Mouse (Mus musculus) layer of hippocampus, adult 8-10 months (tissue): ENCODE measurements around the gene Sema3e. TPM values are rescaled to one million over a fixed set of nuclear protein-coding genes. Genes with fewer than 3 reads are reported as not detected.

Experiments
- DNase-seq, 2 experiments: peaks; one replicate each; pipeline ENCODE4 v3.0.0; 2022; ENCODE audit warnings: low spot score in 2 of 2
- total RNA-seq, 4 experiments: library from RNA; stranded (reverse); gene quantifications; 2 replicates each; pipeline ENCODE4 v1.2.4; 2022

Sema3e gene
- 10 to 100 TPM; 30.0 to 37.6 (median 34.8) TPM for total RNA-seq

DNA sequence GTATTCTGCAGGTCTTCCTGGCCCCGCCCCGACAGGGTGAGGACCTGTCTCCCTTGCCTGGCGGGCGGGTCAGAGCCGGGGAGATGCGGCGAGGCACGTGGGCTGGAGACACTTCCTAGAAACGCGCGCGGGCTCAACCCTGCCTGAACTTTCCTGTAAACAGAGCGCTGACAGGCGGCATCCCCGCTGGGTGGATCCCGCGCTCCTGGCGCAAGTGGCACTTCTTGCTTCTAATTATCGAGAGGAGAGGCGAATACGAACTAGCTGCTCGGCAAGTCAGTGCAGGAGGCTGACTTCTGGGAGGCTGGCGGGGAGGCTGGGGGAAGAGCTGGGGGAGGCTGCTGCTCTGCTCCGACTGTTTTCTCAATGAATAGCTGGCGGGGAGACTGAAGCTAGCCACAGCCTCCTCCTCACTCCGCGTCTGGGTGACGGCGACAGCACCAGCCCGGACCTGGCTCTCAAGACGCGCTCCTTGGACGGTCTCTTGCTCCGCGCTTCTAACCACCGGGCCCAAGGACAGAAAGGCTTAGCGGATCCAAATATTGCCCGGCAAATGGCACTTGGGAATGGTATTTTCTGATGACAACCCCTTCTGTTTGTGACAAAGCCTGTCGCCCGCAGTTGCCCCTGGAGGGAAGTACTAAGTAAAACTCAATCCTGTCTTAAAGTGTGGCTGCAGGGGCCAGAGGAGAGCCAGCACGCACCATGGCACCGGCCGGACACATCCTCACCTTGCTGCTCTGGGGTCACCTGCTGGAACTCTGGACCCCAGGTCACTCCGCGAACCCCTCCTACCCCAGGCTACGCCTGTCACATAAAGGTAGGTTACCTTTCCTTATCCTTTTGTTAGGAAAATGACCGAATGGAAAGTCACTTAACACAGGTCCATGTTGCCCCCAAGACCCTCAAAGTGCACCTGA is at the start of gene Sema3e:
TSS of gene Sema3e (plus strand) at position 72 of the 920 bp plus-strand sequence.
- DNase-seq = peak; percentile 11 to 44

DNA sequence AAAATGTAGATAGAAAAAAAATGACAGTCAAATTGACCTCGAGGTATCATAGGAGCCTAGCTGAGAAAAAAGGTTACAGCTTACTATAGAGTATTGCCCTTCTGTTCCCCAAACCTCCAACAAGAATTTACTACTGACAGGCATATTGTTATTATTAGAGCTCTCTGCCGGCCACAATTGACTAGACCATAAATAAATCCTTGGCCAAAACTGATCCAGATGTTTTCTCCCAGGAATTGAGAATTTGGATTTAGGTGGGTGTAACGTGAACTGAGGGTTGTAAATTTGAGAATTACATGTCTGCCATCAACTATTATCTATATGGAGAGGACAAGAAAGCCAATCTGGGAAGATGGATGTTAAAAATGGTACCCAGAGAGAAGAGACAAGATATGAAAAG is 47.5 kb upstream of the Sema3e start:
- no peak for DNase-seq

DNA sequence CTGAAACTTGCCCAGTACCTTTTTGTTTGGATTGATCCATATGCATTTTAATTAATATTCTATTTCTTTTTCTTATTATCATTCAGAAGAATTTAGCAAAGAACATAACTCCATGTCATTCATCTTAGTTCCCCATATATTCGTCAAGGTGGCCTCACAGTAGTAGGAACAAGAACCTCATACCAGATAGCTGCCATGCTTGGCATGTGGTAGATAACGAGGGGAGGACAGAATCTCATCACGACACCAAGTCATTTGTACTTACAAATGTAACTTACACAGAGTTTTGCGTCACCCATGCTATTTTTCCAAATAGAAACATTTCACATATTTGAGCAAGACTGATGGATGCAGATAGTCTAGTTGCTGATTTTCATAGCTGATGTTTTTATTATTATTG is 45.9 kb upstream of the Sema3e start:
- DNase-seq = no peak

- DNase-seq = no peak
Measured at GRCm38 (mm10) chr5:13982417-13983054, 42.5 kb upstream of the Sema3e start.

GRCm38 (mm10) chr5:13983608-13984007 is 41.5 kb upstream of the Sema3e start:
- no peak for DNase-seq

DNA sequence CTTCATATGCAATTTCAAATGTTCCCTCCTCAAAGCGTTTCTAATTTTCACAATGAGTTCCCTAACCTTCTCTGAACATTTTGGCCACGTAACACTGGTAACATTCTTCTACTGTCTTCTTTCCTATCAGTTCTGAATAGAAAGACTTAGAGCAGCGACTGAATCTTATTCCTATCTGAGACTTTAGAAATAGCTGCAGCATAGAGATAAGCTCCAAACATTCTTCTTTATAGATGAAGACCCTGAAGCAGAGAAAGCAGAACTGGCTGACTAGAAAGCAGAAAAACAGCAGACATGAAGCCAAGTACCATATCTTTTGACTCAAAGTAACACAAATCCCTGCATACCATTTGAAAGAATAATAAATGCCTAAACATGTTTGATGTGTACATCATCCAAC is 39.4 kb upstream of the Sema3e start:
- DNase-seq = no peak

GRCm38 (mm10) chr5:13987123-13987522 is 38.0 kb upstream of the Sema3e start:
- no peak for DNase-seq

- no peak for DNase-seq
Measured at GRCm38 (mm10) chr5:13988023-13988422, 37.1 kb upstream of the Sema3e start.

- no peak for DNase-seq
Measured at GRCm38 (mm10) chr5:13992734-13993396, 32.2 kb upstream of the Sema3e start.

DNA sequence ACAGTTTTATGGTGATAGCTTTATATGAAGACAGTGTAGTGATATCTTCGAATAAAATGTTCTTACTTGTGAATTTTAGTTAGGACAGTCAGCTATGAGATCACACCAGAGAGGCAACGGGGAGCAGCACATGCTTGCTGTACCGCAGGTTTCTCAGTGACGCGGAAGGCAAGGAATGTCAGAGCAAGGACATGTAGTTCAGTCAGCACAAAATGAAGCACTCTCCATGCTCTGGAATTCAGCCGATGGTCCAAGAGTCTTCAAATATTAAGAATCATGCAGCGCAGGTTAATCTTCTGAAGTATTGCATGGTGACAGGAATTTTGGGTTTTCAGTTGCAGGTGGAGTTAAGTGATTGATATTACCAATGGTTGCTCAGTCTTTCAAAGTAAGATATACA is 3.3 kb downstream of the Sema3e start:
- no peak for DNase-seq

DNA sequence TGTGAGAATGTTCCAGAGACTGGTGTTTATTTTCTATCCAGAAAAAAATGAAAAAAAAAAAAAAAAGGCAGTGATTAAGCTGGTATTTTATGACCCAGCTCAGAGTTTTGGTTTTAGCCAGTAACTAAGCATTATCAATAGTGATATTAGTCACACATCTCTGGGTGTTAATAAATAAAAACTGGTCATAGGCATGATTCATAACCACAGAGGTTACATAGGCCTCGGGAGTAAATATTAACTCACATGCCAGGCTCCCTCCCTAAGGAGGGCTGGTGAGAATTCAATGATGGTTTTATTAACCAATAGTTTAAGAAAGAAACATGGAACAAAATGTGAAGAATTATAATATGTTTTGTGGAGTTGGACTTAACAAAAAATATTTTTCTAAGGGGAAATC is 5.7 kb downstream of the Sema3e start:
- no peak for DNase-seq

GRCm38 (mm10) chr5:14032056-14032455 is 7.0 kb downstream of the Sema3e start:
- no peak for DNase-seq

DNA sequence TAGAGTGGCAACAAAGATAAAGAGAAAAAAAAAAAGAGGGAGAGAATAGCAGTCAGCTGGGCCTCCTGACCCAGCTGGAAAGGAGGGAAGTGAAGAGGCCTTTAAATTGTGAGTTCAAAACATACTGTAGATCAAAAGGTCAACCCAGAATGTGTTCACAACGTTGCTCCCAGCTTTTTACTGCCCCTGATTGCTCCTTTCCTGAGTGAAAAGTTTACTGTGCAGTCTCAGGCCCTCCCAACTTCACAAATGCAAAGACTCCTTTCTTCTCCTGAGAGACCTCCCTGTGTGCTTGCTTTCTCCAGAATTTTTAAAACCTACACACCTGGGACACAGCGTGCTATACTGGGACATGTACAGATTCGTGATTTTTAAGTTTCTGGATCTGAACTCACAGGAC is 8.2 kb downstream of the Sema3e start:
- DNase-seq = no peak

GRCm38 (mm10) chr5:14038813-14039496 is 13.9 kb downstream of the Sema3e start:
- DNase-seq = no peak

DNA sequence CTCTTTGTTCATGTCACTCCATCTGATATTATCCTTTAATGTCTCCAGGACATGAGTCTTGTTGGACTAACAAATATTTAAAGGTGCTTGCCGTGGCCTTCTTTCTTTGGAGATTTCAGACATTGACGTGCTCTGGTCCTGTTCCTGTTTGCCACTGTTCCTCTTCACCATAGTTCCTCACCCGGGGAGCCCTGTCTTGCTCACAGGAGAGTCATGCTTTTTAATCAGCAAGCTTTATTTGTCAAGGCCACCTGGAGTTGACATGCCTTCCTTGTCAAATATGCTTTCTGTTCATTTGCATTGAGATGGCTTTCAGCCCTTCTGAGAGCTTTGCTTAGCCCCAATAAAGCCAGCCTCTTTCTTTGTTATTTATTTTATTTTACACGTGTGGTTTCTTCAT is 15.1 kb downstream of the Sema3e start:
- DNase-seq = no peak

DNA sequence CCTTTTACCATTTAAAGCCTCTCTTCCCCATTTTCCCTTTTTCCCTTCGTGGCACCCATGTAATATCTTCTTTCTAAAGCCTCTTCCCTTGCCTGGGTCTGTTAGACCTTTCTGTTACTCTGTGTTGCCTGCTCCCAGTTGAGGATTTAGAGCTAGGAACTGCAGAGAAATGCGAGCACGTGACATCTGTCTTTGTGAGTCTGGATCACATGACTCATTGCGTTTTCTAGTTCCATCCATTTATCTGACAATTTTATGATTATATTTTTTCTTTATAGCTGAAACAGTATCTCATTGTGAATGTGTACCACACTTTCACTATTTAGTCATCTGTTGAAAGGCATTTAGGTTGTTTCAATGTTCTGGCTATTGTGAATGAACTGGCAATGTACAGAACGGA is 18.0 kb downstream of the Sema3e start:
- DNase-seq = no peak

DNA sequence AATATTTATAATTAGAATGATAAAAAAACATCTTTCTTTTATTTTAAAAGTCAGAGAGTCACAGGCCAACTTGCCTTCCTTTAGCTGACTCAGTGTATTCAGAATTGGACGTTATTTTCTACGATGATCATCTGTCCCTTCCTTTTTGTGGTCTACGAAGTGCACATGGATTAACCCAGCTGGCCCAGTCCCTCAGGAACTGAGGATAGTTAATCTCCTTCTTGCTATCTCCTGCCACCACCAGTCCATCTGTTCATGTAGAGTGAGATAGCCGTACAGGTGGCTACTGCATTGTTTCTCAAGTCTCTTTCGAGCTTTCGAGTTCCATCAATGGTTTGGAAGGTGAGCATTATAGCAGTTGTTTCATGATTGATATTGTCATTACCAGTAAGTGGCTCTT is 18.9 kb downstream of the Sema3e start:
- no peak for DNase-seq

- no peak for DNase-seq
Measured at GRCm38 (mm10) chr5:14048660-14049059, 23.6 kb downstream of the Sema3e start.

- DNase-seq = no peak
Measured at GRCm38 (mm10) chr5:14054472-14054871, 29.4 kb downstream of the Sema3e start.

DNA sequence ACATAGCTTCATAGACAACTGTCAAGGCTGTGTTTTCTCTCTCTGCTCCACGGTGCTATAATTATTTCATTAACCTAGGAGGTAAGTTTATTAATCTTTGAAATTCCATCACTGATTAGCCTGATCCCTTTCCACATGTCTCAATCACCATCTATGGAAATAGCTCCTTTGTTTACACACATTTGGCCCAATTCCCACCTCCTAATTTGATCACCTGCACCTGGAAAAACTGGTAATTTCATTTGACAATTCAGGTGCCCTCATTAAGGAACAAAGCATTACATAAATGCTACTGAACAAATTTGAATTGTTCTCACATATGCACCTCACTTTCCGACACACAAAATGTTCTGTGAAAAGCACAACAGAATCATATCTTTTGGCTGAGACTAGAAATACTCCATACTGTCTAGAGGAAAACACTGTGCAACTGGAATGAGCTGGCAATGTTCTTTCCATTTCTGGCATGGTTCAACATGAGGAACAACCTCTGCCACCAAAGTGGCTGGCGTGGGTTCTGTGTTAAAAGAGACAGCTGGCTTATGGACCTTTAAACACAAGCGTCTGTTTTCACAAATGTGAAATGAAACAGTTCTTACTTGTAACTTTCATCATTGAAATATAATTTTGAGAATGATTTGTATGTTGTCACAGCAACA is 34.9 kb downstream of the Sema3e start:
- no peak for DNase-seq

GRCm38 (mm10) chr5:14062918-14063481 is 37.9 kb downstream of the Sema3e start:
- DNase-seq = no peak
